Mouse (Mus musculus): ENCODE results near the gene Abcb11. TPM values are rescaled to one million over a fixed set of nuclear protein-coding genes. Genes with fewer than 3 reads are reported as not detected.
"Not testable (repeated sequence)": the region's sequence is repeated elsewhere in the genome, so short reads cannot be mapped to it uniquely, and the experiment has no call there.

Gene Abcb11
- polyA plus RNA-seq, 1 experiment from 2014 or later: not detected

DNA sequence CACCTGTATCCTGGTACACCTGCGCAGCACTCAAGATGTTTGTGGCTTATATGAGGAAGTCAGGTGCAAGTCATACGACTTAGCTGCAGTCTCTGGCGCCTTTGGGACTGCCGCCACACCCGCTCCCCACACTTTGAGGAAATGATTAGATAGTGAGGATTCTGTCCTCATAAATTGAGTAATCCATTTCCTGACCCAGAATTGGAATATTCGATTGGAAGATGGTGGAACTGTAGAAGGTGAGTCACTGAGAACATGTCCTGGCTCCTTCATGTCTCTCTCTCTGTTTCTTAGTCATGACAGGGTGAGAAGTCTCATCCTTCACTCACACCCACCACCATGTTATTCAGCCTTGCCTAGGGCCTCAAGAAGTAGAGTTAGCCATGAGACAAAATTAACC is 10.9 kb downstream of the Abcb11 start:
- H3K9me3 ChIP-seq (replicated peaks); H3K27me3 ChIP-seq; H3K4me1 ChIP-seq (replicated peaks); H3K4me3 ChIP-seq; H3K36me3 ChIP-seq; H3K27ac ChIP-seq; H3K9ac ChIP-seq; H3K4me2 ChIP-seq; ATAC-seq (replicated peaks; ENCODE audit: insufficient number of reproducible peaks, insufficient read depth, low FRiP score, low read depth): not testable (repeated sequence)
- WGBS: 80% methylated on average over 6 of the region's 6 CpGs

DNA sequence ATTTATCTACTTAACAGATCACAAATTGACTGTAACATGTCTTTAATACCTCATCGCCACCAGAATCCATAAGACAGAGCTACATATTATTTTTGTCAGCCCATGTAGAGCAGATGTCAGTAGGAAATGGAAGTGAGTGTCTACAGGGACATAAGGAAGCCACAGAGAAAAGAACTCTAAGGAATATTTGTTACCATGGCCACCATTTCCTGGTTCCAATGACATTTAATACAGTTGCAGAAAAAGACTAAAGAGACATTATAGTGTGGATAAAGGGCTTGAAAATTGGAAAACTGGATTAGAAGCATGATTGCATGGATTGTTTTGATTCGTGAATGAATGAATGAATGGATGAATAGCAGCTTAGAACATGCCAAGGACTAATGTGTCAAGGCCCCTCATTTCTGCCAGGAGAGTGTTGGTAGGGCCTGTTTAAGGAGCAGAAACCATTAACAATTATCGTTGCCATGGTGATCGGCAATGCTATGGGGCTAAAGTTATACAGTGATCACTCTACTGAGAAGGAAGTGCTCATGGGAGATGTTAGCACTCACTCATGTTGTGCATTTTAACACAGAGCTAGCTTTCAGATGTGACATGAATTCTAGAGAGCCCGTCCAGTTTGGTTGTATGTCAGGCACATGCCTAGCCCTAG is 13.8 kb downstream of the Abcb11 start:
- H3K4me3 ChIP-seq: no peak overlapping the region
- no peaks in the 10 kb centered on the region for H3K9me3 ChIP-seq (replicated peaks)
- no peaks in the 10 kb centered on the region for H3K4me1 ChIP-seq (replicated peaks)
- 87% methylated on average over 5 of the region's 5 CpGs for WGBS
- no peak overlapping the region for H3K27ac ChIP-seq
- no peak for ATAC-seq (replicated peaks; ENCODE audit: insufficient number of reproducible peaks, insufficient read depth, low FRiP score, low read depth)
- no peaks in the 10 kb centered on the region for H3K27me3 ChIP-seq
- H3K4me2 ChIP-seq: no peak overlapping the region
- H3K9ac ChIP-seq: no peak overlapping the region
- H3K36me3 ChIP-seq: no peaks in the 10 kb centered on the region

DNA sequence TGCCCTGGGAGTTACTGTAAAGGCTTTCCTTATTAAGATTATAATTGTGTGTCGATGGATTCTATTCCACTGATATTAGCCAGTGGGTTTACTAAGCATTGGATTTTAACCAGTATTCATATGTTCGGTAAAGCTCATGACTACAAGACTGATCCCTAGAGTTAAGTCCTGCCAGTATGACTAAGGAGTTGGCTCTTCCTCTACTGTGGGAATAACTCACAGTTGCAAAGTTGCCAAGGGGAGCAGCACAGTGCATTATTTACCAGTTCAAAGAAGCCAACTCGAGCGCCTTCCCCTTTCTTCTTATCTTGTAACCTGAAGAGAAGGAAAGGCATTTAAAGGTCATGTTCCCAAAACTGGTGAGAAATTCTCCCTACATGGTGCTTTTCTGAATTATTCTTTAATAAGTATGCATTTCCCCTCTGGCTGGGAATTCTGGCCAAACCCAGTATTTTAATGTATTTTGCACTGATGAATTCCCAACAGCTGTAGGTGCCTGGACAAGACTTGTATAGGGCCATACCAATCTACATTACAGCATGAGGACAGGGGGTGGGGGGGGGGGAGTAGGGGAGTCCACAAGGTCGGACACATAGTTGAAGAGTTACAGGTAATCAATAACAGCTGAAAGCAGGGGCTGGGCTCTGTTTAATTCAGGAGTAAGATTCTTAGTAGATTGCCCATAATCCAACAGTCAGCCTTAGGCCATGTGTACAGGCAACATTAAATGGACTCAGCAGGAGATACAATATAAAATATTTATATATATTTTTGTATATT is 17.3 kb downstream of the Abcb11 start:
- WGBS: 69% methylated on average over 5 of the region's 5 CpGs
- H3K36me3 ChIP-seq: no peaks in the 10 kb centered on the region
- H3K9me3 ChIP-seq (replicated peaks): no peaks in the 10 kb centered on the region
- no peak overlapping the region for H3K27ac ChIP-seq
- no peak overlapping the region for H3K9ac ChIP-seq
- H3K27me3 ChIP-seq: no peaks in the 10 kb centered on the region
- H3K4me2 ChIP-seq: no peak overlapping the region
- ATAC-seq (replicated peaks; ENCODE audit: insufficient number of reproducible peaks, insufficient read depth, low FRiP score, low read depth): no peak
- no peaks in the 10 kb centered on the region for H3K4me1 ChIP-seq (replicated peaks)
- H3K4me3 ChIP-seq: no peak overlapping the region

DNA sequence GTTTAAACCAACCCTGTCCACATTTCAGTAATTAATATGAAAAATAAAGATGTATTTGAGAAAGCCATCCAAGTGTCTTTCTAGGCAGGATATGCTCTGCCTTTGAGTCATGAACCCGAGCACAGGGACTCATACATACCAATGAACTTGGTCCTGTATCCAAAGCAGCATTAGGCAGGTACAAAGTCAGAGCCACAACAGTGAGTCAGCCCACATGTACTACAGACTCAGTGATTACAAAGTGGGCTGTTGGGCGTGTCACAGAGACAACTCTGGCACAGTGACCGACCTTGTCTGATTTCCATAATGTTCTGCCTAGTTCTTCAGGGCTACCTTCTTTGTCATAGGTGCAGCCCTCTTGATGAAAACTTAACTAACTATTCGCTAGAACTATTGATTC is 19.4 kb downstream of the Abcb11 start:
- Histone ChIP-seq H3K9me3 (replicated peaks) (no peaks in the 10 kb centered on the region), H3K4me3 (no peak overlapping the region), H3K36me3 (no peaks in the 10 kb centered on the region), H3K27ac (no peak overlapping the region), H3K9ac (no peak overlapping the region), H3K4me1 (replicated peaks) (no peaks in the 10 kb centered on the region), H3K27me3 (no peaks in the 10 kb centered on the region), H3K4me2 (no peak overlapping the region)
- WGBS: 74% methylated on average over 4 of the region's 4 CpGs
- ATAC-seq (replicated peaks; ENCODE audit: insufficient number of reproducible peaks, insufficient read depth, low FRiP score, low read depth): no peak

DNA sequence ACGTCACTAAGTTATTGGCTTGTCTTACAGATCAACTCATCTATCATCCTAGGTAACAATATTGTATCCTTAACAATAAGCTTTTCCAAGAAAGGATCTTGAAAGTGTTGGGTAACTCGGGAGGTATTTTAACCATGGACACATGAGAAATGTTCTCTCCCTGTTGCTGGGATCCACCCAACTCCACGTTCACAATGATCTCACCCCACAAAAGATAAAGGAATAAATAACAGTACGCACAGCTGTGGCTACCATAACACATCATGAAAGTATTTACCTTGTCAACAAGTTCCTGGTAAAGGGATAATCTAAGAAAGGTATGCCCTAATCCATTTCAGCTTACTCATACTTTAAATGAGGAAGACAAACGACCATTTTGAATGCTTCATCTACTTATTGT is 21.0 kb downstream of the Abcb11 start:
- Histone ChIP-seq H3K27me3 (no peaks in the 10 kb centered on the region), H3K9ac (no peak overlapping the region), H3K4me1 (replicated peaks) (no peaks in the 10 kb centered on the region), H3K9me3 (replicated peaks) (no peaks in the 10 kb centered on the region), H3K36me3 (no peaks in the 10 kb centered on the region), H3K27ac (no peak overlapping the region), H3K4me2 (no peak overlapping the region), H3K4me3 (no peak overlapping the region)
- 52% methylated on average over 5 of the region's 5 CpGs for WGBS
- no peak for ATAC-seq (replicated peaks; ENCODE audit: insufficient number of reproducible peaks, insufficient read depth, low FRiP score, low read depth)

DNA sequence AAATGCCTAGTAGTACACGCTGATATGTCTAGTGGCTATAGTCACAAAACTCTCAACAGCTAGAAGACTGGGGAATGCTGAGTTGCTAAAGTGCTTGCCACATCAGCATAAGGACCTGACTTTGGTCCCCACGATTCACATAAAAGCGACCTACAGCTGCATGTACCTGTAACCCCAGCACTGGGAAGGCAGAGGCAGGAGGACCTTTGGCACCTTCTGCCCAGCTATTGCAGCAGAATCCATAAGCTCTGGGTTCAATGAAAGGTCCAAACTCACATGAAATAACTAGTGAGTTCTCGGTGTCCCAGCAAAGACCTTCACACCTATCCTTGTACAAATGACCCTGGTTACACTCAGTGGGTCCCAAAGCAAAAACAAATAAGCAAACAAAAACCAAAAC is 31.1 kb downstream of the Abcb11 start:
- Histone ChIP-seq H3K9me3 (replicated peaks) (no peaks in the 10 kb centered on the region), H3K36me3 (no peaks in the 10 kb centered on the region), H3K4me1 (replicated peaks) (0 out of 2 replicates have a peak, but pooled peaks cover 2% of the 10 kb centered on the region), H3K9ac (no peak overlapping the region), H3K4me2 (no peak overlapping the region), H3K27me3 (no peaks in the 10 kb centered on the region), H3K27ac (no peak overlapping the region), H3K4me3 (no peak overlapping the region)
- WGBS: 92% methylated on average over 4 of the region's 4 CpGs
- no peak for ATAC-seq (replicated peaks; ENCODE audit: insufficient number of reproducible peaks, insufficient read depth, low FRiP score, low read depth)

DNA sequence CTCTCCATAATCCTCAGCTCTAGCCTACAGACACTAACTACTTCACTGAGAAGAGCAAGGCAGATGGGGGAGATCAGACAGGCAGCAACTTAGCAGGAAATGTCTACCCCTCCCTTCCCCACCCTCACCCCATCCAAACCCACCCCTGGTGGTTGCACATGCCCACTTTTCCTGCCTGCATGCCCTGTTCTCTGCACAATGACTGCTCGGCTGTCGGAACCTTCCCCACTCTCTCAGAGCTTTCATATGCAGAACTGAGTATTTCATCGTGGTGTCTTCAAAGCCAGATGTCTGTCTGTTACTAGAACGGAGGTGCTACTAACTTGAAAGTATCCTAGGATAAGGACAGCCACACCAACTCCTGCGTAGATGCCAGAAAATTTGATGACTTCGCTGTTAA is 34.3 kb downstream of the Abcb11 start:
- H3K9ac ChIP-seq: no peak overlapping the region
- no peak for ATAC-seq (replicated peaks; ENCODE audit: insufficient number of reproducible peaks, insufficient read depth, low FRiP score, low read depth)
- H3K4me2 ChIP-seq: no peak overlapping the region
- 65% methylated on average over 6 of the region's 6 CpGs for WGBS
- H3K27ac ChIP-seq: no peak overlapping the region
- 0 out of 2 replicates have a peak, but pooled peaks cover 6% of the 10 kb centered on the region for H3K4me1 ChIP-seq (replicated peaks)
- H3K27me3 ChIP-seq: no peaks in the 10 kb centered on the region
- no peaks in the 10 kb centered on the region for H3K36me3 ChIP-seq
- no peak overlapping the region for H3K4me3 ChIP-seq
- no peaks in the 10 kb centered on the region for H3K9me3 ChIP-seq (replicated peaks)

DNA sequence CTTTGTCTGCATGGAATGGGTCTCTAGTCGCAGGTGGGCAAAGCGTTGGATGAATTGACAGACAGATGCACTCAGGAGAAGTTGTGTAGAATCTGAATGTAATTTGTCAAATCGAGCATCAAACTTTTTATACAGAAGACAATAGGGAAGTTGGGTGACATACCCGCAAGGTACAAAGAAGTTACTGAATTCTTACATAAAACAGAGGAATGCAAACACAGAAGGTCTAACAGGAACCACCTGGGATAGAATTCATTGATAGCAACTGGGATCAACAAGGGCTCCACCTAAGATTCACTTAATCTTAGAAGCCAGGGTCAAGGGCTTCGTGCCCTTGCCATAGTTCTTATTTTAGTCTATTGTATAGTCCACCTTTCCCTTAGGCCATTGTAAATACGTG is 41.8 kb downstream of the Abcb11 start:
- not testable (repeated sequence) for H3K9ac ChIP-seq; H3K27me3 ChIP-seq; H3K4me2 ChIP-seq; H3K36me3 ChIP-seq; ATAC-seq (replicated peaks; ENCODE audit: insufficient number of reproducible peaks, insufficient read depth, low FRiP score, low read depth); H3K4me1 ChIP-seq (replicated peaks); H3K4me3 ChIP-seq; H3K27ac ChIP-seq; H3K9me3 ChIP-seq (replicated peaks)
- 79% methylated on average over 6 of the region's 6 CpGs for WGBS

DNA sequence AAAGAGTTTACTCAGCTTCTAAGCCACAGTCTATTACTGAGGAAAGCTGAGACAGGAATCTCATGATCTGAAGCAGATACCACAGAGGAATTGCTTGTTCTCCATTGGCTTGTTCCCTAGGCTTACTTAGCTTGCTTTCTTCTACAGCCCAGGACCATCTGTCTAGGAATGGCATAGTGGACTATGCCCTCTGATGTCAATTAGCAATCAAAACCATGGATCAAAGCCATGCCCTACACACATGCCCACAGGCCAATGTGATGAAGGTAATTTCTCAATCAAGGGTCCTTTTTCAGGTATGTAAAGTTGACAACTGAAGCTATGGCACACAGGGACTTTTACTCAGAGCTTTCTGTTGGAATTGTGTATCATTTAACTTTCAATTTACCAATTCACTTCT is 47.9 kb downstream of the Abcb11 start:
- Histone ChIP-seq H3K9me3 (replicated peaks) (no peaks in the 10 kb centered on the region), H3K27me3 (no peaks in the 10 kb centered on the region), H3K4me1 (replicated peaks) (no peaks in the 10 kb centered on the region), H3K4me3 (no peak overlapping the region), H3K27ac (no peak overlapping the region), H3K36me3 (no peaks in the 10 kb centered on the region), H3K9ac (no peak overlapping the region), H3K4me2 (no peak overlapping the region)
- no peak for ATAC-seq (replicated peaks; ENCODE audit: insufficient number of reproducible peaks, insufficient read depth, low FRiP score, low read depth)

DNA sequence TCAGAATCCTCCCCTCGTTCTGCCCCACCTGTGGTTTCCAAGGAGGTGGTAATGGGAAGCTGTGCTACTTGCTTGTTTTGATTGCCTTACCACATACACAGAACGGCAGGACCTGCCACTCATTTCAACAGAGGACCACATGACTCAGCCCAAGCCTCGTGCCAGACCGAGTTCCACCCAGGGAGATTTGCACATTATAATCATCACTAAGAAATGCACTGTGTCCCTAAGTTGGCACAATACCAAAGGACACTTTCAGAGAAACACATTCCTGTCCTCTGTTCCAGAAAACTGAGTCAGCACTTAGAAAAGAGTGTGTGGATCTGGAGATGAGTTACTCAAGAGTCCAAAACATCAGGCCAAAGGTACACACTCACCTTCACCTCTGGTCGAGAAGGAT is 53.4 kb downstream of the Abcb11 start:
- WGBS: 27% methylated on average over 5 of the region's 5 CpGs
- Histone ChIP-seq H3K4me2 (no peak overlapping the region), H3K4me1 (replicated peaks) (peaks cover 3% of the 10 kb centered on the region), H3K4me3 (no peak overlapping the region), H3K27me3 (no peaks in the 10 kb centered on the region), H3K9ac (no peak overlapping the region), H3K27ac (no peak overlapping the region), H3K36me3 (no peaks in the 10 kb centered on the region), H3K9me3 (replicated peaks) (no peaks in the 10 kb centered on the region)
- peak; percentile 47; the same call in 1 of the 2 replicates for ATAC-seq (replicated peaks; ENCODE audit: insufficient number of reproducible peaks, insufficient read depth, low FRiP score, low read depth)

DNA sequence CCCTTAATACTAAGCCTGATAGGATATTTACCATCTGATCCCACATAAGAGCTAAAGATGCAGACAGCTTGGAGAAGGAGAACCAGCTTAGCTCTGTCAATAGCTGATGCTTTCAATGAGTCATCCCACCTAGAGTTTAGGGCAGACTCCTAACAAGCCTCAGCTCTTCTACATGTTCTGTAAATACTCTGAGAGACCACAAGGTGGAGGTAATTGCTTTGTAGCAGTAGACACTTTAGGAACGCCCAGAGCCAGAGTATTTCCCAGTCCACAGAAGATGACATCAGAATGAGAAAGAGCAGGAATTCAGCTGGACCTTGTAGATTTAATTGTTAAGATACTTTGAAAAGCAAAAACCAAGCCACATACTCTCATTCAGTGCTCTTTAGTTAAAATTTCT is 66.5 kb downstream of the Abcb11 start:
- WGBS: 3% methylated on average over 1 of the region's 1 CpGs
- no peak for ATAC-seq (replicated peaks; ENCODE audit: insufficient number of reproducible peaks, insufficient read depth, low FRiP score, low read depth)

DNA sequence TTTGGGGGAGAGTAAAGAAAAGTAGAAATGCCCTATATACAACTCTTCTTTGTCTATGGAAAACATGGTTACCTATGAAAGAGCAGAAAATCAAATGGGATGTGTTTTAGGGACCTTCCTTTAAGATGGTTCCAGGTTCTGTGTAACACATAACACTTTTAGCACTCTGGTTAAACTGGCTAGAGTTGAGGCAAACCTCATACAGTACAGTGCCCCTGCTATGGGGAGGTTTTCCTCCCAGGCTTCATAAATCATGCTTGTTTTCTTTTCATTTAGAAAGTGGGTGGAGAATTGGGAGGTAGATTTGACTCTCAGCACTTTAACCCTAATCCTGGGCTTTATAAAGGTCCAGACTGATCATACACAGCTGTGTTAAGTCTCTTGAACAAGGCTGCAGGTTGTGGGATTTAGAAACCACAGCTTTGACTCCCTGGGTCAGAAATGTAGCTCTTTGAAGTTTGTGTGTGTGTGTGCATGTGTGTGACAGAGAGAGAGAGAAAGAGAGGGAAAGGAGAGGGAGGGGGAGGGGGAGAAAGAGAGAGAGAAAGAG is 78.3 kb downstream of the Abcb11 start:
- H3K4me1 ChIP-seq (replicated peaks): no peaks in the 10 kb centered on the region
- no peaks in the 10 kb centered on the region for H3K36me3 ChIP-seq
- no peak overlapping the region for H3K9ac ChIP-seq
- no peaks in the 10 kb centered on the region for H3K9me3 ChIP-seq (replicated peaks)
- no peak overlapping the region for H3K4me3 ChIP-seq
- H3K27me3 ChIP-seq: no peaks in the 10 kb centered on the region
- ATAC-seq (replicated peaks; ENCODE audit: insufficient number of reproducible peaks, insufficient read depth, low FRiP score, low read depth): no peak
- no peak overlapping the region for H3K4me2 ChIP-seq
- H3K27ac ChIP-seq: no peak overlapping the region

More for the DNA sequence above, 66.5 kb downstream of the Abcb11 start:
- no peak overlapping the region for H3K4me2 ChIP-seq
- no peak overlapping the region for H3K4me3 ChIP-seq
- no peaks in the 10 kb centered on the region for H3K9me3 ChIP-seq (replicated peaks)
- H3K4me1 ChIP-seq (replicated peaks): no peaks in the 10 kb centered on the region
- no peak overlapping the region for H3K9ac ChIP-seq
- H3K27ac ChIP-seq: no peak overlapping the region
- H3K36me3 ChIP-seq: no peaks in the 10 kb centered on the region
- H3K27me3 ChIP-seq: no peaks in the 10 kb centered on the region

All from heart, embryonic 15.5 days (tissue).